Mouse (Mus musculus): ENCODE measurements at regions not wholly inside any gene's neighbourhood (a gene's known extent, or its start where the extent isn't known, plus 50 kb on each side); places are given as distances from the start of the nearest gene placed in this dataset.
"Not testable (repeated sequence)": the region's sequence is repeated elsewhere in the genome, so short reads cannot be mapped to it uniquely, and the experiment has no call there.

DNA sequence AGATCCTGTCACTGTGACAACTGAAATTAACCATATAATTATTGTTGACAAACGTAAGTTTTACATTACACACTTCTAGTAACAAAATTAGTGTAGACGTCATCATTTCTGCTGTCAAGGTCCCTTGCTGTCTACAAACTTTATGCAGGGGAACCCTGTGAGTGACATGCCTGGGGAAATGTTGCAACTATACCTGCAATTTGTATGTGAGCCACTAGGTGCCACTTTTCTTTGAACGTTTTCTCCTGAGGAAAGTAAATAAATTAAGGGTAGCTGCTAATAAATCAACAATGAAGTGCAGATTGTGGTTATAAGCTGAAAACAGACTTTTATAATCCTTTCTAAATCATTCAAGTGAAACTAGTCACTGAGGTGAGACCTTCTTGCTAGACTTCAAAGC, 457.3 kb upstream of the Ercc4 start:
- 81% methylated on average over 3 of the region's 3 CpGs for WGBS
- H3K36me3 ChIP-seq, result no peaks in the 10 kb centered on the region

DNA sequence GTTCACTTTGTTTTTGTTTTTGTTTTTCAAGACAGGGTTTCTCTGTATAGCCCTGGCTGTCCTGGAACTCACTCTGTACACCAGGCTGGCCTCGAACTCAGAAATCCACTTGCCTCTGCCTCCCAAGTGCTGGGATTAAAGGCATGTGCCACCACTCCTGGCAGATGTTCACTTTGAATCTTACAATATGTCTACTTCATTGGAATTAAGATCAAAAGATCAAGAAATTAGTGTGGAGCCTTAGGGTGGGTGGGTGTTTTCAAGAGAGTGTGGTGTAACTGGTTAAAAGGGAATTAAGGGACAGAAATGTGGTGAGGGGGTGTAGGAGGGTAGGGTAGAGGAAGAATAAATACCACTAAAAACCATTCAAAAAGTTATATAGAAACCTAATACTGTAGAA, 435.8 kb upstream of the Ercc4 start:
- H3K4me2 ChIP-seq; H3K9me3 ChIP-seq (replicated peaks); H3K27ac ChIP-seq; ATAC-seq (replicated peaks; ENCODE audit: low FRiP score); H3K4me1 ChIP-seq; H3K36me3 ChIP-seq; H3K27me3 ChIP-seq; H3K4me3 ChIP-seq (replicated peaks); H3K9ac ChIP-seq: not testable (repeated sequence)
- 80% methylated on average over 1 of the region's 1 CpGs for WGBS

More for the DNA sequence above, 457.3 kb upstream of the Ercc4 start:
- Histone ChIP-seq H3K4me2 (no peak overlapping the region), H3K4me3 (replicated peaks) (no peak overlapping the region), H3K9ac (no peak overlapping the region), H3K27ac (no peak overlapping the region), H3K9me3 (replicated peaks) (no peaks in the 10 kb centered on the region), H3K27me3 (no peaks in the 10 kb centered on the region), H3K4me1 (no peaks in the 10 kb centered on the region)
- ATAC-seq (replicated peaks; ENCODE audit: low FRiP score), result no peak

- H3K4me3 ChIP-seq (replicated peaks), result no peak overlapping the region
- no peak for ATAC-seq (replicated peaks; ENCODE audit: low FRiP score)
- no peaks in the 10 kb centered on the region for H3K9me3 ChIP-seq (replicated peaks)
- H3K36me3 ChIP-seq, result no peaks in the 10 kb centered on the region
- 77% methylated on average over 2 of the region's 2 CpGs for WGBS
- no peak overlapping the region for H3K27ac ChIP-seq
- H3K4me2 ChIP-seq, result no peak overlapping the region
- H3K4me1 ChIP-seq, result no peaks in the 10 kb centered on the region
- no peak overlapping the region for H3K9ac ChIP-seq
- no peaks in the 10 kb centered on the region for H3K27me3 ChIP-seq
Observed at GRCm38 (mm10) chr16:12681474-12681873, 428.0 kb upstream of the Ercc4 start.

DNA sequence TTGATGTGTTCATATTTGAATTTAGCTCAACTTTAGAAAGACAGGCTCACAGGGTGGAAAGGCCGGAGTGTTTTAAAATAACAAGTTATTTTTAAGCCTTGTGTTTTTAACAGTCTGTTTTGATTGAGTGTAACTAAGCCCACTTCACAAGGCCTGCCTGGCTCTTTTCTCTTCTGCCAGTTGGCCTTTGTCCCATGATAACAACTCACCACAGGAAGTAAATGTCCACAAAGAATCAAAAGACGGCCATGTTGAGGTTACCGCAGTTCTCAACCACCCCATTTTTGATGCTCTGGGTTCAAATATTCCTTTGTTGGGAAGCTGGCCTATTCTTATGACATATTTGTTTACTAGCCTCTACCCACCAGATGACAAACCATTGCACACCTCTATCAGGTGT, 423.7 kb upstream of the Ercc4 start:
- no peaks in the 10 kb centered on the region for H3K36me3 ChIP-seq
- H3K9me3 ChIP-seq (replicated peaks), result no peaks in the 10 kb centered on the region
- H3K27ac ChIP-seq, result no peak overlapping the region
- H3K4me1 ChIP-seq, result no peaks in the 10 kb centered on the region
- H3K4me2 ChIP-seq, result no peak overlapping the region
- ATAC-seq (replicated peaks; ENCODE audit: low FRiP score), result no peak
- no peak overlapping the region for H3K4me3 ChIP-seq (replicated peaks)
- no peaks in the 10 kb centered on the region for H3K27me3 ChIP-seq
- 63% methylated on average over 3 of the region's 3 CpGs for WGBS
- H3K9ac ChIP-seq, result no peak overlapping the region

GRCm38 (mm10) chr16:12691776-12692175, 417.7 kb upstream of the Ercc4 start:
- Histone ChIP-seq H3K36me3 (no peaks in the 10 kb centered on the region), H3K27ac (no peak overlapping the region), H3K4me1 (no peaks in the 10 kb centered on the region), H3K4me3 (replicated peaks) (no peak overlapping the region), H3K9ac (no peak overlapping the region), H3K27me3 (no peaks in the 10 kb centered on the region), H3K4me2 (no peak overlapping the region), H3K9me3 (replicated peaks) (no peaks in the 10 kb centered on the region)
- ATAC-seq (replicated peaks; ENCODE audit: low FRiP score), result no peak
- WGBS, result 22% methylated on average over 3 of the region's 3 CpGs

DNA sequence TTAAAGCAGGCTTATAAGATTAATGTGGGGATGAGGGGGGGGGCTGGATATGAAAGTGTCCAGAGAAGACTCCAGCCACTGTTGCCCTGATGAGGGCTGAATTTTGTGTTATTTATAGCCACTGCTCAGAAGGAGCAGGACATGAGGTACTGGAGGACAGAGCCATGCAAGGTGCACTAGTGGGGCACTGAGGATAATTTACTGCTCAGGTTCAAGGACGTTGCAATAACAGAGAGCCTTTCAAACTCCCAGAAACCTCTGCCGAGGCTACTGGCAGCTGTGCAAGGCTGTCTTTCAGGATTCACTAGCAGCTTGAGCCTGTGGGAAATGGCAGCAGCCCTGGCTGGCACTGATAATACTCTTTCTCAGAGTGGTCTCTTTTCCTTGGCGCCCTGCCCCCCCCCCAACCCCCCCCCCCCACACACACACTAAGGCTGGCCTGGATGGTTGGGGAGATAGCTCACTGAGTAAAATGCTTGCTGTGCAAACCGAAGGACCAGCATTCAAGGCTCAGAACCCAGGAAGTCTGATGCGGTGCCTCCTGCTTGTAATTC, 416.7 kb upstream of the Ercc4 start:
- 46% methylated on average over 5 of the region's 5 CpGs for WGBS

DNA sequence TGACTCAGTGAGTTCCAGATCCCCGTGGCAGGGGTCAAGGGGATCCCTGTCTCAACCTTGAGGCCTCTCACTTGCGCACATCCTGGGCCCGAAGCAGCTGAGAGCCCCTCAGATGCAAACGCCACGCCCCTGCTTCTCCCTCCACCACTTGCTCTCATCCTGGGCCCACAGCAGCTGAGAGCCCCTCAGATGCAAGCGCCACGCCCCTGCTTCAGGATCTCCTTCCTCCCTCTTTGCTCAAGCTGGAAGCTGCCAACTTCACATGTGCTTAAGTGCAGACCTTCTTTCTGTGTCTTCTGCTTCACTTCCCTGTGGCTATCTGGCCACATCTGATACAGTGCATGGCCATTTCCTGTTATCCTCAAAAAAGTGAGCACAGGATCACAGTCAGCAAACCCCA, 416.1 kb upstream of the Ercc4 start:
- no peaks in the 10 kb centered on the region for H3K4me1 ChIP-seq
- no peak overlapping the region for H3K4me3 ChIP-seq (replicated peaks)
- H3K9ac ChIP-seq, result no peak overlapping the region
- no peak for ATAC-seq (replicated peaks; ENCODE audit: low FRiP score)
- no peaks in the 10 kb centered on the region for H3K27me3 ChIP-seq
- H3K27ac ChIP-seq, result no peak overlapping the region
- H3K4me2 ChIP-seq, result no peak overlapping the region
- no peaks in the 10 kb centered on the region for H3K9me3 ChIP-seq (replicated peaks)
- H3K36me3 ChIP-seq, result no peaks in the 10 kb centered on the region
- 75% methylated on average over 7 of the region's 7 CpGs for WGBS

More for the DNA sequence above, 416.7 kb upstream of the Ercc4 start:
- no peaks in the 10 kb centered on the region for H3K9me3 ChIP-seq (replicated peaks)
- no peaks in the 10 kb centered on the region for H3K36me3 ChIP-seq
- no peaks in the 10 kb centered on the region for H3K4me1 ChIP-seq
- H3K4me2 ChIP-seq, result no peak overlapping the region
- H3K27me3 ChIP-seq, result no peaks in the 10 kb centered on the region
- no peak overlapping the region for H3K27ac ChIP-seq
- no peak overlapping the region for H3K9ac ChIP-seq
- H3K4me3 ChIP-seq (replicated peaks), result no peak overlapping the region
- no peak for ATAC-seq (replicated peaks; ENCODE audit: low FRiP score)

DNA sequence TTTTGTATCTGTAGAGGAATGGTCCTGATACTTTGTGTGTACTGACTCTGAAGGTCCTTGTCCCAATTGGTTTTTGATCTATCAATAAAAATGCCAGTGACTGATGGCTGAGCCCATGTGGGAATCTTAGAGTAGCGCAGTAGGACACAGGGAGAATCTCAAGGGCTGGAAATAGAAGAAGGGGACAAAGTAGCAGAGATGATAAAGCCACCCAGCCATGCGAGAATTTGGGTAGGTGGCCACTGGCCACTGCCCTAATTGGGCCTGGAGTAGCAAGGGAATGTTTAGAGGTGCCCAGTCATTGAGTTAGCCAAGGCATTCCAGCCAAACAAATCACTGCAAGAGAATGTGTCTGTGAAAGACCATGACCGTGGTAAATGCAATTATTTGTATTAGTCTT, 414.8 kb upstream of the Ercc4 start:
- no peaks in the 10 kb centered on the region for H3K4me1 ChIP-seq
- H3K4me2 ChIP-seq, result no peak overlapping the region
- ATAC-seq (replicated peaks; ENCODE audit: low FRiP score), result no peak
- H3K9me3 ChIP-seq (replicated peaks), result no peaks in the 10 kb centered on the region
- H3K9ac ChIP-seq, result no peak overlapping the region
- no peaks in the 10 kb centered on the region for H3K27me3 ChIP-seq
- WGBS, result 88% methylated on average over 3 of the region's 3 CpGs
- no peak overlapping the region for H3K4me3 ChIP-seq (replicated peaks)
- no peaks in the 10 kb centered on the region for H3K36me3 ChIP-seq
- H3K27ac ChIP-seq, result no peak overlapping the region

- no peaks in the 10 kb centered on the region for H3K4me1 ChIP-seq
- no peak for ATAC-seq (replicated peaks; ENCODE audit: low FRiP score)
Observed at GRCm38 (mm10) chr16:12696939-12697621, 412.4 kb upstream of the Ercc4 start.

GRCm38 (mm10) chr16:12699557-12699956, 409.9 kb upstream of the Ercc4 start:
- no peak for ATAC-seq (replicated peaks; ENCODE audit: low FRiP score)
- Histone ChIP-seq H3K9me3 (replicated peaks) (no peaks in the 10 kb centered on the region), H3K4me1 (0 out of 2 replicates have a peak, but pooled peaks cover 3% of the 10 kb centered on the region), H3K36me3 (no peaks in the 10 kb centered on the region), H3K4me3 (replicated peaks) (no peak overlapping the region), H3K27me3 (no peaks in the 10 kb centered on the region), H3K27ac (no peak overlapping the region), H3K9ac (no peak overlapping the region), H3K4me2 (no peak overlapping the region)
- 79% methylated on average over 5 of the region's 5 CpGs for WGBS

More at GRCm38 (mm10) chr16:12696939-12697621, 412.4 kb upstream of the Ercc4 start:
- Histone ChIP-seq H3K9ac (no peak overlapping the region), H3K36me3 (no peaks in the 10 kb centered on the region), H3K4me3 (replicated peaks) (no peak overlapping the region), H3K27ac (no peak overlapping the region), H3K27me3 (no peaks in the 10 kb centered on the region), H3K4me2 (no peak overlapping the region), H3K9me3 (replicated peaks) (no peaks in the 10 kb centered on the region)
- 91% methylated on average over 10 of the region's 10 CpGs for WGBS

DNA sequence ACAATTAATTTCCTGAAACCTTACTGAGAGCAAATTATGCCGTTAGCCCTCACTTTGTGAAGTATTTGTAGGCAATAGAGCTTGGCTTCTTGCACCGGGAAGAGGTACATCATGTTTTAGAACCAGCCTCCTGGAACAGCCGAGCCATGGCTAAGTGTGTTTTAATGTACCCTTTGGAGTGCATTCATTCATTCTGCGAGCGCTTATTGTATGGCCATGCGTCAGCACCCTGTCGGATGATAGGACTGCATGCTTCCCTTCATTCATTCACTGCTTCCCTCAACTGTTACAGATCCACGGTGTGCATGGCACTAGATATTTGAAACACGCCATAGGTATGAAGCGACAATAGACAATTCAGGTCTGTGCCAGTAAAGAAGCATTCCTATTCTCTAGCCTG, 409.4 kb upstream of the Ercc4 start:
- no peak overlapping the region for H3K4me3 ChIP-seq (replicated peaks)
- no peak for ATAC-seq (replicated peaks; ENCODE audit: low FRiP score)
- WGBS, result 89% methylated on average over 10 of the region's 10 CpGs
- no peaks in the 10 kb centered on the region for H3K9me3 ChIP-seq (replicated peaks)
- no peaks in the 10 kb centered on the region for H3K36me3 ChIP-seq
- 0 out of 2 replicates have a peak, but pooled peaks cover 3% of the 10 kb centered on the region for H3K4me1 ChIP-seq
- H3K4me2 ChIP-seq, result no peak overlapping the region
- no peak overlapping the region for H3K27ac ChIP-seq
- H3K27me3 ChIP-seq, result no peaks in the 10 kb centered on the region
- no peak overlapping the region for H3K9ac ChIP-seq

DNA sequence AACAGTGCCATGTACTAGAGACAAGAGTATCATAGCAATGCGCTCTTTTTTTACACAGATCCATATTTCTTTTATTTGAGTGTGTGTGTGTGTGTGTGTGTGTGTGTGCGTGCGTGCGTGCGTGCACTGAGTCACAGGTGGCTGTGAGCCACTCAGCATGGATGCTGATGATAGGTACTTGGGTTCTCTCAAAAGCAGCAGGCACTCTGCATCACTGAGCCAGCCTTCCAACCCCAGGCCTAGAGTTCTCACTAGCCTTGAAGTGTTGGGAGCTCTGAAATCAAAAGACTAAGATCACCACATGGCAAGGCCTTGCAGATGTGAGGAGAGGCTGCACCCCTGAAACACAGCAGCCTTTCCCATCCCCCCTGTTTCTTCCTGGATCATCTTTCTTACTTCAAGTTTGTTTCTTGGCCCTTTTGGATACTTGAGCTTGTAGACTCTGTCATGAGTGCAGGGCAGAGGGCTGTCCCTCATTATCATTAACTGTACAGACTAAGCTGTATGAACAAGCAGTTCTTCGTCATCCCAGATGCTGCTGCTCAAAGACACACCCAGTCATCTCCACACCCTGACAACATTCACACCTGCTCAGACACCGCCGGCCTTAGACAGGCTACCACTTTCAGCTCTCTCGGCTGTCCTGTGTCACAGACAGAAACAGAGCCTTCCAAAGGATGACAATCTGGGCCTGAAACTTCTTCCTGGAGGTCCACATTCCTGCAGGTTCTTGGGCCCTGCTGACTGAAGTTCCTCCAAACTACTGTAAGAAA, 405.5 kb upstream of the Ercc4 start:
- H3K27me3 ChIP-seq, result no peaks in the 10 kb centered on the region
- ATAC-seq (replicated peaks; ENCODE audit: low FRiP score), result no peak
- no peaks in the 10 kb centered on the region for H3K36me3 ChIP-seq
- H3K4me3 ChIP-seq (replicated peaks), result no peak overlapping the region
- no peak overlapping the region for H3K9ac ChIP-seq
- H3K4me1 ChIP-seq, result 0 out of 2 replicates have a peak, but pooled peaks cover 3% of the 10 kb centered on the region
- no peaks in the 10 kb centered on the region for H3K9me3 ChIP-seq (replicated peaks)
- H3K4me2 ChIP-seq, result no peak overlapping the region
- H3K27ac ChIP-seq, result no peak overlapping the region
- 67% methylated on average over 9 of the region's 9 CpGs for WGBS

Measured in kidney, embryonic 15.5 days (tissue).